Mouse (Mus musculus) kidney, postnatal 25 days (tissue): ENCODE data around the gene Pgap1.

ENCODE experiments used
- DNase-seq, 2 experiments: peaks; one replicate each; pipeline ENCODE4 v3.0.0; 2021; ENCODE audit warnings: mixed read lengths in 2 of 2

The Pgap1 gene

GRCm38 (mm10) chr1:54557301-54558229, at the start of gene Pgap1:
Gene Pgap1, minus strand, starts transcription at chr1:54557684.
- DNase-seq: peak; percentile 86 to 94

- no peak for DNase-seq
Measured at GRCm38 (mm10) chr1:54606936-54607335, 49.5 kb upstream of the Pgap1 start.

GRCm38 (mm10) chr1:54601692-54602091, 44.2 kb upstream of the Pgap1 start:
- DNase-seq: no peak

- no peak for DNase-seq
Measured at GRCm38 (mm10) chr1:54600275-54600674, 42.8 kb upstream of the Pgap1 start.

- DNase-seq: no peak
Measured at GRCm38 (mm10) chr1:54597594-54598217, 40.2 kb upstream of the Pgap1 start.

- no peak for DNase-seq
Measured at GRCm38 (mm10) chr1:54596151-54596550, 38.7 kb upstream of the Pgap1 start.

GRCm38 (mm10) chr1:54587076-54587475, 29.6 kb upstream of the Pgap1 start:
- no peak for DNase-seq

GRCm38 (mm10) chr1:54585971-54586555, 28.6 kb upstream of the Pgap1 start:
- no peak for DNase-seq

GRCm38 (mm10) chr1:54585278-54585846, 27.9 kb upstream of the Pgap1 start:
- peak; percentile 3 to 39 for DNase-seq

GRCm38 (mm10) chr1:54584588-54585277, 27.2 kb upstream of the Pgap1 start:
- DNase-seq: no peak

GRCm38 (mm10) chr1:54578358-54579184, 21.1 kb upstream of the Pgap1 start:
- DNase-seq: no peak

GRCm38 (mm10) chr1:54569102-54569501, 11.6 kb upstream of the Pgap1 start:
- DNase-seq: no peak

GRCm38 (mm10) chr1:54563923-54564322, 6.4 kb upstream of the Pgap1 start:
- no peak for DNase-seq

- peak in 1 of 2 experiments; percentile 15 for DNase-seq
Measured at GRCm38 (mm10) chr1:54556586-54557221, 780 bp downstream of the Pgap1 start.

GRCm38 (mm10) chr1:54555364-54556140, 1.9 kb downstream of the Pgap1 start:
- DNase-seq: peak in 1 of 2 experiments; percentile 8

- DNase-seq: no peak
Measured at GRCm38 (mm10) chr1:54552621-54553020, 4.9 kb downstream of the Pgap1 start.

- DNase-seq: peak; percentile 5 to 28
Measured at GRCm38 (mm10) chr1:54545200-54545599, 12.3 kb downstream of the Pgap1 start.

GRCm38 (mm10) chr1:54542920-54543319, 14.6 kb downstream of the Pgap1 start:
- no peak for DNase-seq

GRCm38 (mm10) chr1:54531170-54531569, 26.3 kb downstream of the Pgap1 start:
- no peak for DNase-seq

- DNase-seq: no peak
Measured at GRCm38 (mm10) chr1:54523717-54524116, 33.8 kb downstream of the Pgap1 start.
